Mouse (Mus musculus): ENCODE results near the gene Prl3b1. TPM values are rescaled to one million over a fixed set of nuclear protein-coding genes. Genes with fewer than 3 reads are reported as not detected.

The Prl3b1 gene
- not detected for polyA plus RNA-seq (2014; fragmentation: Illumina TruSeq; extraction: RNeasy Lipid Tissue Mini Kit (QIAGEN cat#74804); ENCODE audit: low read depth, low replicate concordance)

GRCm38 (mm10) chr13:27241547-27241946 lies at the start of gene Prl3b1:
Prl3b1 (plus strand) TSS chr13:27241847.

GRCm38 (mm10) chr13:27196359-27196758 lies 45.3 kb upstream of the Prl3b1 start, which contains the start of gene Prl3c1:
Prl3c1 (plus strand) TSS chr13:27196659.

GRCm38 (mm10) chr13:27259136-27259535 lies 17.5 kb downstream of the Prl3b1 start, which contains the start of gene Prl3a1:
Prl3a1 (plus strand) TSS chr13:27259436.

Other genes starting within 250 kb of the Prl3b1 start
- gene Prl, start 184.3 kb upstream of the Prl3b1 start, polyA plus RNA-seq (2014; fragmentation: Illumina TruSeq; extraction: RNeasy Lipid Tissue Mini Kit (QIAGEN cat#74804); ENCODE audit: low read depth, low replicate concordance), result not detected
- gene Prl3d1, start 147.7 kb upstream of the Prl3b1 start, polyA plus RNA-seq (2014; fragmentation: Illumina TruSeq; extraction: RNeasy Lipid Tissue Mini Kit (QIAGEN cat#74804); ENCODE audit: low read depth, low replicate concordance), result not detected
- not detected for gene Prl3d2, start 120.1 kb upstream of the Prl3b1 start, polyA plus RNA-seq (2014; fragmentation: Illumina TruSeq; extraction: RNeasy Lipid Tissue Mini Kit (QIAGEN cat#74804); ENCODE audit: low read depth, low replicate concordance)
- not detected for gene Prl3d3, start 85.1 kb upstream of the Prl3b1 start, polyA plus RNA-seq (2014; fragmentation: Illumina TruSeq; extraction: RNeasy Lipid Tissue Mini Kit (QIAGEN cat#74804); ENCODE audit: low read depth, low replicate concordance)
- not detected for gene Prl3c1, start 45.2 kb upstream of the Prl3b1 start, polyA plus RNA-seq (2014; fragmentation: Illumina TruSeq; extraction: RNeasy Lipid Tissue Mini Kit (QIAGEN cat#74804); ENCODE audit: low read depth, low replicate concordance)
- not detected for gene Prl3a1, start 17.6 kb downstream of the Prl3b1 start, polyA plus RNA-seq (2014; fragmentation: Illumina TruSeq; extraction: RNeasy Lipid Tissue Mini Kit (QIAGEN cat#74804); ENCODE audit: low read depth, low replicate concordance)
- not detected for gene Prl6a1, start 70.8 kb downstream of the Prl3b1 start, polyA plus RNA-seq (2014; fragmentation: Illumina TruSeq; extraction: RNeasy Lipid Tissue Mini Kit (QIAGEN cat#74804); ENCODE audit: low read depth, low replicate concordance)
- gene Prl8a2, start 103.8 kb downstream of the Prl3b1 start, polyA plus RNA-seq (2014; fragmentation: Illumina TruSeq; extraction: RNeasy Lipid Tissue Mini Kit (QIAGEN cat#74804); ENCODE audit: low read depth, low replicate concordance), result not detected
- gene Prl2b1, start 149.0 kb downstream of the Prl3b1 start, polyA plus RNA-seq (2014; fragmentation: Illumina TruSeq; extraction: RNeasy Lipid Tissue Mini Kit (QIAGEN cat#74804); ENCODE audit: low read depth, low replicate concordance), result not detected
- gene Prl8a6, start 196.8 kb downstream of the Prl3b1 start, polyA plus RNA-seq (2014; fragmentation: Illumina TruSeq; extraction: RNeasy Lipid Tissue Mini Kit (QIAGEN cat#74804); ENCODE audit: low read depth, low replicate concordance), result not detected